Mouse (Mus musculus) cerebellum, adult 11 months (tissue): ENCODE data around the gene Gm20388.

Experiments
- DNase-seq: peaks from one replicate; pipeline ENCODE4 v3.0.0; 2022

The Gm20388 gene

DNA sequence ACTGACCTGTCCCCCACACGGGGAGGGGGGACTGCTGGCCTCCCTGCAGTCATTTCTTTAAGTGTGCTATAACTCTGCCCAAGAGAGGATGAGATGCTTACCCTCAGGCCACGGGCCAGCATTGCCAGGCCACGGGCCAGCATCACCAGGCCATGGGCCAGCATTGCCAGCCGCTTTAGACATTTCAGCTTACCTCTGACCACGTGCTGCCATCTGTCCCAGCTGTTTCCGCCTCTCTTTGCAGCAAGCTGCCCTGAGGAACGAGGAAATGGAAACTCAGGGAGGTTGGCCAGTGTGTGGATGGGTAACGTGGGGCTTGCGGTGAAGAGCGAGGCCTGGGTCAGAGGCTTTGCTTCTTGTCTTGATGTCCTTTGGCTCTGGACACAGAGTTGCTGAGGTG is 770.5 kb downstream of the Gm20388 start:
- DNase-seq: no peak

DNA sequence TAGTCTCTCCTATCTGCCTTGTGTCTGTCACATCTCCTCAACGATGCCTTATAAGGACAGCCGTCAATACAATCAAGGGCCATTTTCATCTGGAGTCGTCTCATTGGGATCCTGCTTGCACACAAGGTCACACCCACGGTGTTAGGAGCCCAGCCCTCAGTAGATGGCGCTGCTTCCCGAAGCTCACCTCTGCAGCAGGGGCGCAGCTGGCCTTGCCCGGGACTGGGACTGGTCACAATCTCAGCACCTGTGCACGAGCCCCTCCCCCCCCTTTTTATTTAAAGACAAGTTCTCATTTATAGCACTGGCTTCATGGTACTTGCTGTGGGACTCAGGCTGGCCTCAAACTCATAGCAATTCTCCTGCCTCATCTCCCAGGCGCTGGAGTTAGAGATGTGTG is 773.0 kb downstream of the Gm20388 start:
- DNase-seq: no peak

DNA sequence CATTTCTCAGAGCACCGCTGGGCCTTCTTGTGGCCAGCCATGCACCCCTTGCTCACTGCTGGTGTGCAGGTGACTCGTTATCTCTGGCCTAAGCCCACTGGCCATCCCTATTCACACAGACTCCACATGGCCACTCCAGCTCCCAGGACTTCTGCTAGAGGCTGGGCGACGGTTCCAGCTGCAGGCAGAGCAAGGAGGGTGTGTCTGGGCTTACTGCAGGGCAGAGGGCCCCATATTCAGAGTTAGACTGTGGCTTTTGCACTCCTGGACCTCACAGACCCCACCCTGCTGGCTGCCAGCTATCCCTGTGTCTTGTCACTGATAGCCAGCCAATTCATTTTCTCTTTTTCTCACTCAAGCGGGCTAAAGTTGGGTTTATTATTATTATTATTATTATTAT is 773.4 kb downstream of the Gm20388 start:
- no peak for DNase-seq

DNA sequence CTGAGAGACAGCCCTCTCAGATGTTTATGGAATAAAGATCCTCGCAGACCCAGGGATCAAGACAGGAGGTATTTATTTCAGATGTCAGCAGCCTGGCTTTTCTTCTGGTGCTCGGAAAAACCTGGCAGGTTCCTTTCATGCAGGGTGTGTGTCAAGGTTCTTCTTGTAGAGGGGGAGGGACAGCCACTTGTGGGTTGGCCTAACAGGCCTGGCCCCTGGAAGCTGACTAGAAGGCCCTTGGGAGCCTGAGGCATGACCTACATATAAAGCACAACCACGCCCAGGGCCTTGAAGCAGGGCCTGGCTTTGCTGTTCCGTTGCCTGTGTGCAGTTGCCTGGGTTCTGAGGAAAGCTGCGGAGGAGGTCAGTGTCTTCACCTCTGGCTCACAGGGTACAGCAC is 774.5 kb downstream of the Gm20388 start:
- DNase-seq: no peak

DNA sequence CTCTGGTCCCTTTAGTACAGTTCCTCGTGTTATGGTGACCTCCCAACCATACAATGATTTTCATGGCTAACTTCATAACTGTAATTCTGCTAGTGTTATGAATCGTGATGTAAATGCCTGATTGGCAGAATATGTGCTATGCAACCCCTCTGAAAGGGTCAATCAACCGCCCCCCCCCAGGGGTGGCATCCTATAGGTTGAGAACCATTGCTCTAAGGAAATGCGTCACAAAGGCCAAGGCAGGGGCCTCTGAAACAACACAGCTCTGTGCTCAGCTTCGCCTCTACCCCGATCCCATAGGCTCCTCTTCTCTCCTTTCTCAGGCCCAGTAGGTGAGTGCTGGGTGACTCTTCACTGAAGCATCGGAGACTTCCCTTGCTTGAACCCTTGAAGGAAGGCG is 775.0 kb downstream of the Gm20388 start:
- no peak for DNase-seq

DNA sequence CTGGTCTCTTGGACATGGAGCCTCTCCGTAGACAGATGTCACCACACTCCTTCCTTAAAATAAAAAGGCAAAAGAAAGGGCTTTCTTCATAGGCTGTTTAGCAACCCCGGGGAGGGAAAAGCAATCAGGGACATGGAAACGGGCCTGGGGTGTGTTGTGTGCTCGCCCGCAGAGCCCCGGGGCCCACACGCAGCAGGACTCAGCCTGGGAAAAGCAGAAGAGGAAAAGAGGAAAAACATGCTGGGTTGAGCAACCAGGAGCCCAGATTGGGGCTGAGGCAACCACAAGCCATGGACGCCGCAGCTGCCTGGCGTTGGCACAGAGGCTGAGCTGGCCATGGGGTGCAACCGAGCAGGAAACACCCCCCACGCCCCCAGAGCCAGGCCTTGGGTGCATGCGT is 775.4 kb downstream of the Gm20388 start:
- no peak for DNase-seq

DNA sequence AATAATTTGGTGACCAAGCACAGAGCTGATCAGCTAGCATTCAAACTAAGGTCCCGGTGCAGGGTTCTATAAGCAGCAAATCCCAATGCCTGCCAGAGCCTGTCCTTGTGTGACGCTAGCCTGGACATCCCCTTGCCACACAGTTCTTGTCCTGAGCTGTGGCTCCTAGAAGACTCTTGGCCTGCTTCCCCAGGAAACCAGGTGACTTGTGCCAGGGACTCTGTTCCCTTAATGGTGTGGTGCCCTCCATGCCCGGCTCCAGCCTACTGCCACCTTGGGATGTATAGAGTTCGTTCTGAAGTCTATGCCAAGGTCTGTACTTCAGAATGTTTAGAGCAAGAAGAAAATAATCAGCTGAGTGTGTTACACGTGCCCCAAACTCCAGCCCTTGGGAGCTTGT is 775.9 kb downstream of the Gm20388 start:
- no peak for DNase-seq

DNA sequence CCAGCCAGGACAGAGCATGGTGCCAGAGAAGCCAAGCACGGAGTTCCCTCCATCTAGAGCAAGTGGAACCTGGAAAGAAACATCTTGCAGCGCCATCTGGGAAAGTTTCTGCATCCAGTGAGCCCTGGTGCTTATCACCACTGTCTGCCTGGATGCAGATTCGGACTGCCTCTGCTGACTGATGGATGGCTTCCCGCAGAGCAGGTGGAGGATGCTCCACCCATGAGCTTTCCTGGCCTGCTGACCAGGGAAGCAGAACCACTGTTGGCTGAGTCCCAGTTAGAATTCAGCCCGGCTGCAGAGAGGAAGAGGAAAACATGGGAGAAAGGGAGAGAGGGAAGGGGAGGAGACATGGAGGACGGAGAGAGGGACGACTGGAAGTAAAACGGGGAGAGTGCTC is 777.1 kb downstream of the Gm20388 start:
- no peak for DNase-seq

DNA sequence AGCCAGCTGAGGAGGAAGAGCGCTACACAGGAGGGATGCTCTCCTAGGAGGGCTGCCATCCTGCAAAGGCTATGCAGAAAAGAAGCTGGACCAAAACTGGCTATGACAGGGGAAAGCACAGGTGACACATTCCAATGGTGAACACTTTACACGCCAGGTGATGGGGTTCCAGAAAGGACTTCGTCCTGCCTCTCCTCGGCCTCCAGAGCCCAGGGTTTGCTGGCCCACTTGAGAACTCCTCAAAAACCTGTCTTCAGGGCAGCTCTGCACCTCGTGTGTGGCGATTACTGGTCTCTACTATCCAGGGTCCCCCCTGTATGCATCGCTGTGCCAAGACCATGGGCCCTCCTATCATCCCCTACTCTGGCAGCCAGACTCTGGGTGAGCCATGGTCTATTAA is 777.9 kb downstream of the Gm20388 start:
- DNase-seq: no peak

DNA sequence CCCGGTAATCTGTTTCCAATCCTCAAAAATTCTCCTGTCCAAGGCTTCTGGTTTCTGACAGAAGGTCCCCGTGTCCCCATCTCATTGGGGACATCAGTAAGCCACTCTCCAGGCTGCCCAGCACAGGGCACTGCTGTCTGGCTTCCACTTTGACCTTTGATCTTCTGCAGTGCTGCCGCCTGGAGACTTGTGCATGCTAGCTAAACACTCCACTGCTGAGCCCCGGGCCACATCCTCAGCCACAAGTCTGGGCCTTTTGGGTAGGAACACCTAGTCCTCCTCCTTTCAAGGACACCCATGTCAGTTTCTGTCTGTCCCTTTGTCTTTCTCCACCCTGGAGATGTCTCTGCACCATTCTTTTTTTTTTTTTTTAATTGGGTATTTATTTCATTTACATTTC is 782.3 kb downstream of the Gm20388 start:
- no peak for DNase-seq

DNA sequence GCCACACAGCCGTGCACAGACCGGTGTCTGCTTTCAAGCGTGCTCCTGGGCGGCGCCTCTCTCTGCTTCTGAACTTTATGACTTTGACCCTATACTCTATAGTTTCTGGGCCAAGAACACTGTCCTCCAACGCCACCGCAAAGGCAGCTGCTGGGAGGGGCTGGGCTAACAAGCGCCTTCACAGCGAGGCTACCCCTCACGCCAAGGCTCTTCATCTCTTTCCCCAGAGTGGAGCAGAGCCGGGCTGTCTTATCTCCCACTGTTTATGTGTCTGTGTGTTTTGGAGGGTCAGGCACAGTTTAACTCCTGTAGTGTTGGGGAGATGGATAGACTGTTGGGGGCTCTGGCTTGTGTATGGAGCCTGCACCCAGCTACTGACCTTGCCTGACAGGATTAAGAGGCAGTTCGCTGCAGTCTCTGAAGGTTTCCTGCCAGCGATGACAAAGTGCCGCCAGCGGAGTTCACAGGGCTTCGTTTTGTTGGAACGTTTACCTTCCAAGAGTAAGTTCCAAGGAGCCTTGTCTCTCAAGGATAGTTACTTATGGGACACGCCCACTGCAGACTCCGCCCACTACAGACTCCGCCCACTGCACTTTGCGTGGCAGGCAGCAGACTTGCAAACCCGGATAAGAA is 783.3 kb downstream of the Gm20388 start:
- DNase-seq: no peak

DNA sequence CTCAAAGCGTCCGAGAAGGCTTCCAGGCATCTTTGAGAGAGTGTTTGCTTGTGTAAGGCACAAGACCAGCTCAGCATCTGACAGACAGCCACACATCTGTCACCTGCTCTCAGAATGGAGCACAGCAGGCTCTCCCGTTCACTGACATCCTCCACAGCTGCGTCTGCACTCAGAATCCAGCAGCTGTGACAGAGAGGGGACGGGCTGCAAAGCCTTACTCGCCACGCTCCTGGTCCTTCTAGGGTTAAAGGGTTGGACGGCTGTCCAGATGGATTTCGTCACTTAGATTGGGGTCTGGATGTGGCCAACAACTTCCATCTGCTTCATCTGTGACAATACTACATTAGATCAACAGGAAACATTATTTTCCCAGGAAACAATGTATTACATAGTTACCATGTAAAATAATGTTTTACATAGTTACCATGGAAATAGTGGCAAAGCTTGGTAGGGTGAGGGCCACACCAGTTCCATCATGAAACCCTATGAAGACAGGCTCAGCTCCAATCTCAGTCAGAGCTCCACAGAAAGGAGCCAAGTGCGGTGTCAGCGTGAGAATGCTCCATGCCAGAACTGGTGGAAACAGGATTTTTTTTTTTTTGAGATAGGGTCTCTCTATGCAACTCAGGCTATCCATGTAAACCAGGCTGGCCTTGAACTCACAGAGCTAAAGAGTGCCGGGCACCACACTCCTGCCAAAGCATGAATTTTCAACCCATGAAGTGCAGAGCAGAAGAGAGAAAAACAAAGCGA is 785.9 kb downstream of the Gm20388 start:
- no peak for DNase-seq

DNA sequence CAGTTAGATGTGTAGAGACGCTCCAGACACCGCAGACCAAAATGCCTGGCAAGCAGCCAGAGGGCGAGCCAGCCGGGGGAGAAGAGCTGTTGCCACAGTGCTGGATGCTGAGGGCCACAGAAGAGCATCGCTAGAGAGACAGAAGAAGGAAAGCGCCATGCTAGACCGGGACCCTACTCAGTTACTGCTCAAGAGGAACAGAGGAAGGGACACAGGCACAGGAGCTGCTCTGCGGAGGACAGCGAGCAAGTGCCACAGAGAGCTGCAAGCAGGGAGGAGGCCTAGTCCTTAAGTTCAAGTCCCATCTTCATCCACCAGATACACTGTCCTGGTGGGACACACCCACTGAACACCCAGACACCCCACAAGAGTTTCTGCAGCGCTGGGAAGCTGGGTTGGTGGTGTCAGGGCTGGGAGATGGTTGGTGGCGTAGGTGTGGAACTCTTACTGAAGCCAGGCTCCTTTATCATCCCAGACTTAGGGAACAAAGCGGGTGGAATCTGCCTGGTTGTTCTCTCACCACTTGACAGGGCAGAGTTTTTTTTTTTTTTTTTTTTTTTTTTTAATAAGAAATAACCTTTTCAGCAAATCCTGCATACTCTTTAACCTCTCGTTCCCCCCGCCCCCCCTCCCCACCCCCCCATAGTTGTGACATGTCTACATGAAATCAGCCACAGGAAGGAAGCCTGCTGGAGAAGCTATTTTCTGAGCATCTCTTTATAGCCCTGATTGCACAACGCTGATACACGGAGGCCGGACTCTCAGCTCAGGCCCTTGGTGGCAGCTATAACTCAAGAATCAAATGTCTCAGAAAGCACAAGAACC is 786.7 kb downstream of the Gm20388 start:
- no peak for DNase-seq

DNA sequence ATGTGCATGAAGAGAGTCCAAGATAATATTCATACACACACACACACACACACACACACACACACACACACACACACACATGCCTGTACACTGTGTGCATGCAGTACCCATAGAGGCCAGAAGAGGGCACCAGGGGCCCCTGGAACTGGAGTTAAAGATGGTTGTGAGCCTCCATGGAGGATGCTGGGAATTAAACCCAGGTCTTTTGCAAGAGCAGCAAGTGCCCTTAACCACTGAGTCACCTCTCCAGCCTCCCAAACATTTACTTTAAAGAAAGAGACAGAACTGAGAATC is 787.3 kb downstream of the Gm20388 start:
- DNase-seq: no peak

DNA sequence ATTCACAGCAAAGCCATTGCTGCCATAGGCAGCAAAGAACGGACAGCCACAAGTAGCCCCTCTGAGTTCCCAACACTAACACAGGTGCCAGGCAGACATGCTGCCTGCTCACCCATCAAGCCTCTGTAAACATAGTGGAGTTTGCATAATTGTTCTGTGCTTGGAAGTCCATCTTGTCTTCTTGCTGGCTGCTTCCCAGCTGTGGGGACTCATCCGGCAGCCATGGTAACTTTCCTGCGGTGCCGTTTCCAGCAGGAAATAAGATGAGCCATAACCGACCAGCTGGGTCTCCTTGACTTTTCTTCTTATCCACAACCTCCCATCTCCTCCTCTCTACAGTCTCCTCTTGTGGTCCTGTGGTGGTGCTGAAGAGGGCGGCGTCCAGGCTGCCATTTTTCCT is 787.8 kb downstream of the Gm20388 start:
- DNase-seq: no peak

DNA sequence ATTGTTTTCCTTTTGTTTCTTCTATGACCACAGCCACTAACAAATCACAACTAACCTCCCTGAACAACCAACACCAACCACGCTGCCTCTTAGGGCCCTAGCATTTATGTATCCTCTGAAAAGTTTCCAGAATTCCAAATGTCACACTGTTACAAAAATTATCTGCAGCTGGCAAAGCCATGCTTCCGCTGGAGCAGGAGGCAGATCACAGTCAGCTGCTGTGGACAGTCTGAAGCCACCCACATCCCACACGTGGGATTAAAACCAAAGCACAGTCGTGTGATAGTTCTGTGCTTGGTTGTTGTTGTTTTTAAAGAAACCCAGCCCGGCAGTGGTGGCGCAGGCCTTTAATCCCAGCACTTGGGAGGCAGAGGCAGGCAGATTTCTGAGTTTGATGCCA is 788.4 kb downstream of the Gm20388 start:
- no peak for DNase-seq

DNA sequence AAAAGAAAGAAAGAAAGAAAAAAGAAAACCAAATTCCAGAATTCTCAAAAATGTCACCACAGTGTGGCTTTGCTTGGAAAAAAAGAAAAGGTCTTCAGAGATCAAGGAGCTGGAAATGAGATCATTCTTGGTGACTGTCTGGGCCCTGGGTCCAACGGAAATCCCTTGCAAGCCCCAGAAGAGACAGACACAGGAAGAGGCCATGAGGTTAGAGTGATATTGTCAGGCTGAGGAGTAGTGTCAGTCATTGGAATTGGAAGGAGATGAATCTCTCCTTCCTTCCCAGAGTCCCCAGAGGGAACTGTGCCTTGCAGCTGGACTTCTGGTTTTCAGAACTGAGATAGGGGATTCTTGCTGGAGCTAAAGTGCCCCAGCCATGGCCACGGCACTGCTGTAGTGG is 788.9 kb downstream of the Gm20388 start:
- DNase-seq: no peak

DNA sequence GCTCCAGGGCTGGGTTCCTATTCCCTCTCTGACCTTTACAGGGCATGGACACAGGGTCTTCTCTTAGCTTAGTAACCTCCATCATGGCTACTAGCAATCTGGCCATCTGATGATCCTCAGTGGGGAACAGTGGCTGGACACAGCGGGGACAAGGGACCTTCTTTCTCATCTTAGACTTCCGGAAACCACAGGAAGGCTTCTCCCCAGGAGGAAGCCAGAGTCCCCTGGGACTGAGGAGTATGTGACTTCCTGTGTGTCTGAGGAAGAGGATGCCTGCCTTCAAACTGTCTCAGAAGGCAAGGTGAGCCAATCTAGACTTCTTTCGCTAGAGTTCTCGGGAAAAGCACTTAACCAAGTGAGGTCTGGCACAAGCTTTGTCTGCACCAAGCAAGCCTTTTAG is 789.4 kb downstream of the Gm20388 start:
- no peak for DNase-seq

DNA sequence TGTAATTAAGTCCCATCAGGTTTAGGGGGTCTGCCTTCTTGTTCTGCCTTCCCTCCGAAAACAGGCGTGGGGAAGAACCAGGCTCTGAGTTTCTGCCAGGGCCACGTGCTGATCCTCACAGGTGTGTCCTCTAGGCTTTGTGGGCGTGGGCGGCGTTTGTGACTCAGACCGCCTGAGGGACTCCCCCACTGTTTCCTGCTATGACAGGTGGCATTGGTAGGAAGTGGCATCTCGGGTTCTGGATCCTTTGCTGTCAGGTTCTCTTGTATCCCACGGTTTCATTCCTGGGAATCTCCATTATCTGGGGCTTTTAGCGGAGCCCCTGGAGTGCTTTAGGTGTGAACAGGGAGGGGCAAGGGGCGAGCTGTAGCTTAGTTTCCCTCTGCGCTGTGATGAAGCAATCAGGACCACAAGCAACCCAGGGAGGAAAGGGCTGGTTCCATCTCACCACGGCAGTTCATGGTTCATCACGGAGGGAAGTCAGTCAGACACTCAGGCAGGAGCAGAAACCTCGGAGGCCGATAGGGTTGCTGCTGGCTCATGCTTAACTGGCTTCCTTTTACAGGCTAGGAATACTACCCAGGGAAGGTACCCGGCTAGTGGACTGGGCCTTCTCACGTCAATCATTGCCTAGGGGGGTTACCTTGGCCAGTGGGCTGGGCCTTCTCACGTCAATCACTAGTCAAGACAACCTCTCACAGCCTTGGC is 791.3 kb downstream of the Gm20388 start:
- no peak for DNase-seq

DNA sequence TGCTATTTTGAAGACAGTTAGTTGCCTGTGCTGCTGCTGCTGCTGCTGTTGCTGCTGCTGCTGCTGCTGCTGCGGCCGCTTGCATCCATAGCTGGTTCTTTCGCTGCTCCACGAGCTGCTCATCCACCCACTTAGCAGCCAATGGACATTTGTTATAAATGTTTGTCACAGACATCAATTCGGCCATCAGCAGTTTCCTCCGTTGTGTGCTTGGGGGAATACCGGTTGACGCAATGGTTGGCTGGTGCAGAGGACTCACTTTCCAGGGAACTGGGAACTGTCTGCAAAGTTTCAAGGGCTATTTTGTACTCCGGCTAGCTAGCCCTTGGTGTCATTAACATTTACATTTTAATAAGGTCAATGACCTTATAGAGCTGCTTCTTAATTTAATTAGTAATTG is 793.6 kb downstream of the Gm20388 start:
- DNase-seq: no peak

DNA sequence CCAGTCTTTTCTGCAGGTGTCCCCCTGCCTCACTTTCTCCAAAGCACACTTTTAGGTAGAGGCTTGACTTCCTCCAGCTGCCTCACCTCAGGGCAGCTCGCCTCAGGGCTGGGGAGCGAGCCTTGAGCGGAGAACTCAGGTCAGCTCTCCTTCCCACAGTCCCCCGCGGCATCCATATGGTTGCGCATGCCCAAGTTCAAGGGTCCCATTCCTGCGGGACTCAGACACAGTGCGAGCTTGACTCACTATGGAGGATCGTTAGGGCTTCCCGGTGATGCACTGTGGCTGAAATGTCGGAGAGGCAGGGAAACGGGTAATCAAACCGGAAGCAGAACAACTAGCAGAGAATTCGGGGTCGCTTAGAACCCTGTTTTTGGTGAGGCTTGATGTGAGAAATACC is 794.5 kb downstream of the Gm20388 start:
- DNase-seq: no peak

DNA sequence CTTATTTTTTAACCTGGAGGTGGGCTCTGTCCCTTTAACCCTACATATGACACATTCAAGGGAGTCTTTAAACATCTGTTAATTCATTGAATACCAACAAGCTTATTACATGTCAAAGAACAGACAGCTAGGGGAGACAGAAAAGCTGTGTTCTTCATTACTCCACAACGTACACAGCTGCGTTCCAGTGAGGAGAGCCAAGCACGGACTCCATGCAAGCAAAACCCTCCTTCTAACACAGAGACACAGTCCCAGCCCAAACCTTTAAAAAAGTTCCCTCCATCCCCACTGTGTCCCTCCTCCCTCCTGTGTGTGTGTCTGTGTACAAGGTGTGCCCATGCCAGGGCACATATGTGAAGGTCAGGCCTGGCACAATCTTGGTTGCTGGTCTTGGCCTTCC is 795.6 kb downstream of the Gm20388 start:
- DNase-seq: no peak

DNA sequence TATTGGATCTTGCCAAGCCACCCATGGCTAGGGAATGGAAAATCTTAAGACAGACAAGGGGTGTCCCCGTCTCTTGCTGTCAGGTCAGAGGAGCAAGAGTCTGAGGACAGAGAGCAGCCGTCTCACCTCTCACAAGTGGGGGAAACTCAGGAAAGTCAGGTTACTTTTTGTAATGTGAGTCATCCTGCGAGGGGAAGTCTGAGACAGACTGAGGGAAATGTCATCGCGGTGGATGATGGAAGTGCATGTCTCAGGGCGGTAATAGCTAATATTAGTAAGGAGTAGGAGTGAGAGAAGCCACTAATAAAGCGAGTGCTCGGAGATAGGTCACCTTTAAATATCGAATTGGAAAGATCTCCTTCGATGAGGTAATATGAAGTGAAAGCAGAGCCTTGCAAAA is 798.5 kb downstream of the Gm20388 start:
- DNase-seq: no peak

DNA sequence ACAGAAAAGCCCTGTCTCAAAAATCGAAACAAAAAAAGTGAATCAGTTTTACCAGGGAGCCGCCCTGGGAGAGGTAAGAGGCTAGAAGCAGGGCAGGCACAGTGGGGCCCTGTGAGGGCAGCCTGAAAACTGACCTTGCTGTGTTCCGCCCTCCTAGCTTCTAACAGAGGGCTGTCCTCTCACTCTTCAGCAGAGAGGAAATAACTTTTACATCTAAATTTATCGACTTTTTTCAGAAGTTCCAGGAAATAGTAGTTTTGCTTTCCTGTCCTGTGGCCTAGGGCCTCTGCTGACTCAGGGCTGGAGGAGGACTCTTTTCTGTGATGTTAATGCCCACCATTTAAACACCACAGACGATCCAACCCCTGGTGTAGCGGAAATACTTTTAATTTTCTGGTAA is 804.6 kb downstream of the Gm20388 start:
- DNase-seq: no peak
